Mouse (Mus musculus): ENCODE data around the gene Mtcl1. TPM values are rescaled to one million over a fixed set of nuclear protein-coding genes. Genes with fewer than 3 reads are reported as not detected.

The Mtcl1 gene
- total and polyA plus RNA-seq, 2 experiments from 2014 or later = 0.57 to 5.6 TPM

DNA sequence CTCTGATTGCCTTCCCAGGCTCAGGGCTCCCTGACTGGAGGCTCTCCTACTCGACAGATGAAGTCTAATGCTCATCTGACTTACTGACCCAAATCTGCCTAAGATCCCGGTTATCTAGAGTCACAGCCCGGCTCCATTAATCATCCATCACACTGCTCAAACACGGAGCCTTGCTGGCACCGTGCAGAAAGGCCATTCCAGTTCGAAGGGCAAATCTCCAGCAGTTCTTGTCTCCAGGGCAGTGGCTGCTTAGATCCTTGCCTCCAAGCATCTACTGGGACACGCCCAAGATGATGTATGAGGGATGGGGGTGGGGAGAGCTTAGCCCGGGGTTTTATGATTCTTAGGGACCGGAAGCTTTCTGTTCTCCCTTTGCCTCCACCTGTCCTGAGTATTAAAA is 55.0 kb downstream of the Mtcl1 start:
- DNase-seq (ENCODE audit: low spot score) = no peak
- Histone ChIP-seq H3K27me3 (ENCODE audit: control insufficient read depth, insufficient read depth, low read length) (no peaks in the 10 kb centered on the region), H3K4me3 (ENCODE audit: low read depth, low read length) (no peak overlapping the region), H3K4me2 (ENCODE audit: low read depth, low read length) (no peak overlapping the region), H3K27ac (ENCODE audit: low read depth) (no peak overlapping the region), H3K36me3 (replicated peaks; ENCODE audit: control insufficient read depth, insufficient read depth, low read length) (no peaks in the 10 kb centered on the region), H3K4me1 (ENCODE audit: control insufficient read depth, insufficient read depth) (no peaks in the 10 kb centered on the region), H3K9me3 (replicated peaks; ENCODE audit: control insufficient read depth, low read length) (no peaks in the 10 kb centered on the region), H3K9ac (replicated peaks; ENCODE audit: low read depth, low read length) (no peak overlapping the region)
- TF ChIP-seq EP300 (IDR thresholded peaks at IDR 0.05; ENCODE audit: low read depth) = no peak
- WGBS = 49% methylated on average over 9 of the region's 9 CpGs
- ATAC-seq (ENCODE audit: insufficient read depth, low read depth) = no peak

GRCm38 (mm10) chr17:66388307-66388706 is 61.2 kb downstream of the Mtcl1 start:
- Histone ChIP-seq H3K9me3 (replicated peaks; ENCODE audit: control insufficient read depth, low read length) (no peaks in the 10 kb centered on the region), H3K9ac (replicated peaks; ENCODE audit: low read depth, low read length) (no peak overlapping the region), H3K27ac (ENCODE audit: low read depth) (no peak overlapping the region), H3K4me1 (ENCODE audit: control insufficient read depth, insufficient read depth) (no peaks in the 10 kb centered on the region), H3K36me3 (replicated peaks; ENCODE audit: control insufficient read depth, insufficient read depth, low read length) (no peaks in the 10 kb centered on the region), H3K27me3 (ENCODE audit: control insufficient read depth, insufficient read depth, low read length) (no peaks in the 10 kb centered on the region), H3K4me3 (ENCODE audit: low read depth, low read length) (no peak overlapping the region), H3K4me2 (ENCODE audit: low read depth, low read length) (no peak overlapping the region)
- ATAC-seq (ENCODE audit: insufficient read depth, low read depth) = no peak
- 76% methylated on average over 4 of the region's 4 CpGs for WGBS
- TF ChIP-seq CTCF (IDR thresholded peaks at IDR 0.05; ENCODE audit: low read depth) = no peak
- TF ChIP-seq EP300 (IDR thresholded peaks at IDR 0.05; ENCODE audit: low read depth) = no peak
- DNase-seq (ENCODE audit: low spot score) = no peak

DNA sequence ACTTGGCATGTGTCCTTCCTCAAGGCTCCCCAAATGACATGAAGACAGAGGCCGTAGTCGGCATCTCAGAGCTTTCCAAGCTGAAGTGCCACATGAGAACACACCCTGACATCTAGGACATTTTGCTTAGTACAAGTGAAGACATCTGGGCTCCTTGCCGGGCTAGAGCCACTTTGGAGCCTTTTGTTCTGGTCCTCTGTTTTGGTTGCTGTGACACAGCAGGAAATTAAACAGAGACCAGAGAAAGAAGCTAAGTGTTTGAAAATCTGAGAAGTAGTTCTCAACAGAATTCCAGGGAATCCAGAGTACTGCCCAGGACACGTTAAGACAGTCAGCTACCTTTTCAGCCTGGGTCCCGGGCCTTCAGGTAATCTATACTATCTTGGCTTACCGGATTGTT is 68.2 kb downstream of the Mtcl1 start:
- Histone ChIP-seq H3K36me3 (replicated peaks; ENCODE audit: control insufficient read depth, insufficient read depth, low read length) (no peaks in the 10 kb centered on the region), H3K4me1 (ENCODE audit: control insufficient read depth, insufficient read depth) (no peaks in the 10 kb centered on the region), H3K27me3 (ENCODE audit: control insufficient read depth, insufficient read depth, low read length) (no peaks in the 10 kb centered on the region), H3K9ac (replicated peaks; ENCODE audit: low read depth, low read length) (no peak overlapping the region), H3K9me3 (replicated peaks; ENCODE audit: control insufficient read depth, low read length) (no peaks in the 10 kb centered on the region), H3K4me2 (ENCODE audit: low read depth, low read length) (no peak overlapping the region), H3K4me3 (ENCODE audit: low read depth, low read length) (no peak overlapping the region), H3K27ac (ENCODE audit: low read depth) (no peak overlapping the region)
- WGBS = 74% methylated on average over 6 of the region's 6 CpGs
- ATAC-seq (ENCODE audit: insufficient read depth, low read depth) = no peak
- TF ChIP-seq CTCF (IDR thresholded peaks at IDR 0.05; ENCODE audit: low read depth) (no peak), EP300 (IDR thresholded peaks at IDR 0.05; ENCODE audit: low read depth) (no peak)
- no peak for DNase-seq (ENCODE audit: low spot score)

- ATAC-seq (ENCODE audit: insufficient read depth, low read depth) = no peak
- Histone ChIP-seq H3K27me3 (ENCODE audit: control insufficient read depth, insufficient read depth, low read length) (no peaks in the 10 kb centered on the region), H3K4me3 (ENCODE audit: low read depth, low read length) (no peak overlapping the region), H3K4me2 (ENCODE audit: low read depth, low read length) (no peak overlapping the region), H3K9me3 (replicated peaks; ENCODE audit: control insufficient read depth, low read length) (no peaks in the 10 kb centered on the region), H3K36me3 (replicated peaks; ENCODE audit: control insufficient read depth, insufficient read depth, low read length) (no peaks in the 10 kb centered on the region), H3K9ac (replicated peaks; ENCODE audit: low read depth, low read length) (no peak overlapping the region), H3K4me1 (ENCODE audit: control insufficient read depth, insufficient read depth) (no peaks in the 10 kb centered on the region; the same call in 1 of the 2 replicates), H3K27ac (ENCODE audit: low read depth) (no peak overlapping the region)
- DNase-seq (ENCODE audit: low spot score) = no peak
- WGBS = 84% methylated on average over 22 of the region's 22 CpGs
- TF ChIP-seq CTCF (IDR thresholded peaks at IDR 0.05; ENCODE audit: low read depth) (no peak), EP300 (IDR thresholded peaks at IDR 0.05; ENCODE audit: low read depth) (no peak)
These were observed 69.4 kb downstream of the Mtcl1 start for GRCm38 (mm10) chr17:66379900-66380857.

GRCm38 (mm10) chr17:66379308-66379707 is 70.2 kb downstream of the Mtcl1 start:
- WGBS = 90% methylated on average over 24 of the region's 24 CpGs
- no peaks in the 10 kb centered on the region for H3K27me3 ChIP-seq (ENCODE audit: control insufficient read depth, insufficient read depth, low read length)
- no peaks in the 10 kb centered on the region for H3K36me3 ChIP-seq (replicated peaks; ENCODE audit: control insufficient read depth, insufficient read depth, low read length)
- H3K4me2 ChIP-seq (ENCODE audit: low read depth, low read length) = no peak overlapping the region
- TF ChIP-seq EP300 (IDR thresholded peaks at IDR 0.05; ENCODE audit: low read depth) (no peak), CTCF (IDR thresholded peaks at IDR 0.05; ENCODE audit: low read depth) (no peak)
- no peak overlapping the region for H3K4me3 ChIP-seq (ENCODE audit: low read depth, low read length)
- no peaks in the 10 kb centered on the region; the same call in 1 of the 2 replicates for H3K4me1 ChIP-seq (ENCODE audit: control insufficient read depth, insufficient read depth)
- no peak for ATAC-seq (ENCODE audit: insufficient read depth, low read depth)
- DNase-seq (ENCODE audit: low spot score) = no peak
- H3K9me3 ChIP-seq (replicated peaks; ENCODE audit: control insufficient read depth, low read length) = no peaks in the 10 kb centered on the region
- no peak overlapping the region for H3K27ac ChIP-seq (ENCODE audit: low read depth)
- no peak overlapping the region for H3K9ac ChIP-seq (replicated peaks; ENCODE audit: low read depth, low read length)

Data from heart, postnatal 0 days (tissue).